Mouse (Mus musculus): ENCODE data around the gene Aicda. TPM values are rescaled to one million over a fixed set of nuclear protein-coding genes. Genes with fewer than 3 reads are reported as not detected.
"Not testable (repeated sequence)": the region's sequence is repeated elsewhere in the genome, so short reads cannot be mapped to it uniquely, and the experiment has no call there.

The Aicda gene
- not detected for total RNA-seq (2021)
- long read RNA-seq, experiment 1, result 0 reads
- long read RNA-seq, experiment 2, result 0 reads

- DNase-seq (ENCODE audit: low spot score in 2 of 2), result no peak
- intact Hi-C loops (cut with DNase I), result no loop called here
Measured at GRCm38 (mm10) chr6:122553606-122554005, at the start of gene Aicda. Gene Aicda (plus strand): TSS chr6:122553801.

GRCm38 (mm10) chr6:122505041-122505440 is 48.6 kb upstream of the Aicda start:
- intact Hi-C loops (cut with DNase I), result no loop called here
- DNase-seq (ENCODE audit: low spot score in 2 of 2), result no peak

- DNase-seq (ENCODE audit: low spot score in 2 of 2), result no peak
- intact Hi-C loops (cut with DNase I), result no loop called here
Measured at GRCm38 (mm10) chr6:122505545-122505944, 48.1 kb upstream of the Aicda start, which contains the start of gene Mfap5. Gene Mfap5 (plus strand): TSS chr6:122505845.

GRCm38 (mm10) chr6:122508494-122508893 is 45.1 kb upstream of the Aicda start:
- intact Hi-C loops (cut with DNase I), result no loop called here
- no peak for DNase-seq (ENCODE audit: low spot score in 2 of 2)

- intact Hi-C loops (cut with DNase I), result no loop called here
- no peak for DNase-seq (ENCODE audit: low spot score in 2 of 2)
Measured at GRCm38 (mm10) chr6:122512914-122513878, 40.4 kb upstream of the Aicda start.

- DNase-seq (ENCODE audit: low spot score in 2 of 2), result no peak
- intact Hi-C loops (cut with DNase I), result no loop called here
Measured at GRCm38 (mm10) chr6:122514312-122514711, 39.3 kb upstream of the Aicda start.

GRCm38 (mm10) chr6:122515762-122516161 is 37.8 kb upstream of the Aicda start:
- DNase-seq (ENCODE audit: low spot score in 2 of 2), result not testable (repeated sequence)

GRCm38 (mm10) chr6:122517668-122518067 is 35.9 kb upstream of the Aicda start:
- intact Hi-C loops (cut with DNase I), result loop anchor here (5.0 kb wide), 1 partner anchor 260 kb away; no protein-coding TSS in a partner anchor

More at GRCm38 (mm10) chr6:122515762-122516161, 37.8 kb upstream of the Aicda start:
- intact Hi-C loops (cut with DNase I), result loop anchor here (5.0 kb wide), 1 partner anchor 258 kb away; no protein-coding TSS in a partner anchor

GRCm38 (mm10) chr6:122519384-122519783 is 34.2 kb upstream of the Aicda start:
- intact Hi-C loops (cut with DNase I), result loop anchor here (5.0 kb wide), 1 partner anchor 262 kb away; no protein-coding TSS in a partner anchor
- DNase-seq (ENCODE audit: low spot score in 2 of 2), result peak; percentile 52 to 60

More at GRCm38 (mm10) chr6:122517668-122518067, 35.9 kb upstream of the Aicda start:
- no peak for DNase-seq (ENCODE audit: low spot score in 2 of 2)

- DNase-seq (ENCODE audit: low spot score in 2 of 2), result peak; percentile 28 to 37
- intact Hi-C loops (cut with DNase I), result no loop called here
Measured at GRCm38 (mm10) chr6:122522595-122522994, 31.0 kb upstream of the Aicda start.

GRCm38 (mm10) chr6:122523289-122523688 is 30.3 kb upstream of the Aicda start:
- intact Hi-C loops (cut with DNase I), result no loop called here
- no peak for DNase-seq (ENCODE audit: low spot score in 2 of 2)

- intact Hi-C loops (cut with DNase I), result no loop called here
- DNase-seq (ENCODE audit: low spot score in 2 of 2), result no peak
Measured at GRCm38 (mm10) chr6:122527596-122527995, 26.0 kb upstream of the Aicda start.

GRCm38 (mm10) chr6:122528136-122528535 is 25.5 kb upstream of the Aicda start:
- intact Hi-C loops (cut with DNase I), result no loop called here
- DNase-seq (ENCODE audit: low spot score in 2 of 2), result no peak

- intact Hi-C loops (cut with DNase I), result no loop called here
Measured at GRCm38 (mm10) chr6:122531466-122532174, 22.0 kb upstream of the Aicda start.

GRCm38 (mm10) chr6:122532883-122533302 is 20.7 kb upstream of the Aicda start:
- intact Hi-C loops (cut with DNase I), result no loop called here
- DNase-seq (ENCODE audit: low spot score in 2 of 2), result no peak

More at GRCm38 (mm10) chr6:122531466-122532174, 22.0 kb upstream of the Aicda start:
- DNase-seq (ENCODE audit: low spot score in 2 of 2), result no peak

- intact Hi-C loops (cut with DNase I), result no loop called here
Measured at GRCm38 (mm10) chr6:122534032-122534431, 19.6 kb upstream of the Aicda start.

GRCm38 (mm10) chr6:122539564-122539963 is 14.0 kb upstream of the Aicda start:
- intact Hi-C loops (cut with DNase I), result no loop called here
- DNase-seq (ENCODE audit: low spot score in 2 of 2), result peak; percentile 15 to 19

More at GRCm38 (mm10) chr6:122534032-122534431, 19.6 kb upstream of the Aicda start:
- no peak for DNase-seq (ENCODE audit: low spot score in 2 of 2)

- intact Hi-C loops (cut with DNase I); DNase-seq (ENCODE audit: low spot score in 2 of 2): not testable (repeated sequence)
Measured at GRCm38 (mm10) chr6:122542459-122542858, 11.1 kb upstream of the Aicda start.

GRCm38 (mm10) chr6:122543574-122543973 is 10.0 kb upstream of the Aicda start:
- DNase-seq (ENCODE audit: low spot score in 2 of 2), result no peak
- intact Hi-C loops (cut with DNase I), result no loop called here

- intact Hi-C loops (cut with DNase I), result no loop called here
Measured at GRCm38 (mm10) chr6:122544672-122545071, 8.9 kb upstream of the Aicda start.

More at GRCm38 (mm10) chr6:122544672-122545071, 8.9 kb upstream of the Aicda start:
- no peak for DNase-seq (ENCODE audit: low spot score in 2 of 2)

Data from left cerebral cortex, postnatal 14 days (tissue).